Mouse (Mus musculus) liver, embryonic 11.5 days (tissue): ENCODE data around the gene Samd7. TPM values are rescaled to one million over a fixed set of nuclear protein-coding genes. Genes with fewer than 3 reads are reported as not detected.
A peak's percentile ranks its signal among the peaks of the same experiment; 100 is the strongest.
"Not testable (repeated sequence)": the region's sequence is repeated elsewhere in the genome, so short reads cannot be mapped to it uniquely, and the experiment has no call there.

Experiments used
- ATAC-seq: fragments of 200-750 bp; cut with Nextera tagmentation; replicated peaks from 2 replicates; pipeline ENCODE4 v1.8.0; 2017; ENCODE audit warnings: moderate number of reproducible peaks, mild to moderate bottlenecking, moderate TSS enrichment, moderate library complexity; ENCODE audit not compliant: low FRiP score
- DNase-seq: peaks from one replicate; pipeline ENCODE4 v3.0.0-alpha.2; 2017; ENCODE audit warnings: low spot score
- H3K27ac ChIP-seq: fragments of 300-500 bp; sonication (generic); 2 replicates; pipeline ENCODE4 v1.5.1; 2014; ENCODE audit warnings: mild to moderate bottlenecking, low read depth, low read length, control low read depth
- H3K27me3 ChIP-seq: fragments of 300-500 bp; sonication (generic); replicated peaks from 2 replicates; pipeline ENCODE4 v1.6.1; 2014; ENCODE audit warnings: low read length, mixed read lengths; ENCODE audit not compliant: control insufficient read depth, insufficient read depth
- H3K36me3 ChIP-seq: fragments of 300-500 bp; sonication (generic); 2 replicates; pipeline ENCODE4 v1.6.1; 2014; ENCODE audit warnings: mild to moderate bottlenecking, low read length, moderate library complexity, mixed read lengths; ENCODE audit not compliant: control insufficient read depth, insufficient read depth
- H3K4me1 ChIP-seq: fragments of 300-500 bp; sonication (generic); replicated peaks from 2 replicates; pipeline ENCODE4 v1.6.1; 2014; ENCODE audit warnings: low read length, mixed read lengths; ENCODE audit not compliant: control insufficient read depth, insufficient read depth
- H3K4me2 ChIP-seq: fragments of 300-500 bp; sonication (generic); 2 replicates; pipeline ENCODE4 v1.6.1; 2014; ENCODE audit warnings: mild to moderate bottlenecking, control low read depth, moderate library complexity
- H3K4me3 ChIP-seq: fragments of 300-500 bp; sonication (generic); 2 replicates; pipeline ENCODE4 v1.5.1; 2014; ENCODE audit warnings: low read depth, low read length, control low read depth
- H3K9ac ChIP-seq: fragments of 300-500 bp; sonication (generic); 2 replicates; pipeline ENCODE4 v1.6.1; 2014; ENCODE audit warnings: low read depth, low read length, control low read depth
- H3K9me3 ChIP-seq: fragments of 300-500 bp; sonication (generic); 2 replicates; pipeline ENCODE4 v1.6.1; 2016; ENCODE audit warnings: low read length, inconsistent platforms, mixed read lengths; ENCODE audit not compliant: control insufficient read depth
- WGBS: fragments of 180-500 bp; shearing (Covaris S2); extraction: QIAGEN DNeasy Blood & Tissue Kit; methylation state at CpG from one replicate; pipeline ENCODE4 v1.1.7; 2014; 5-methylcytosine and 5-hydroxymethylcytosine counted together
- polyA plus RNA-seq: library from polyadenylated mRNA; unstranded; fragments of >200 nt; fragmentation: Nextera tagmentation; extraction: Ambion mirVana; gene quantifications from 2 replicates; pipeline ENCODE4 v1.2.1, GENCODE M21; 2014

The Samd7 gene
- not detected in 2 replicates for polyA plus RNA-seq

DNA sequence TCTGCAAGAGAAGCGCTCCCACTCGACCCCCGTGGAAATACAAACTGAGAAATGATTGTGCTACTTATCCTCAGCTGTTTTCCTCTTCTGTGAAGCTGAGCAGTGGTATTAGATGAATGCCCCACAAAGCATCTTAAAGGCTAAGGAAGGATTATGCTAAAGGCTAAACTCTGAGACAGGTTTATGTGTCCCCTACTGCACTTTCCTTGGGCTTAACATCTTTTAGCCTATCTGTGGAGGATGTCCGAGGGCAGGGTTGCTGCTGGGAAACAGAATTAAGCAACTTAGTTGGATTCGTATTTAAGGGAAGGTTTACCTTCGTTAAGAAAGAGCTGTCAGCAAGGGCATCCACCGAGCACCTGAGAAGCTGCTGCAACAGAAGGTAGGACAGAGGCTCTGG, at the start of gene Samd7:
Samd7 (plus strand) TSS at position 288 of the 400 bp plus-strand sequence.
- whole genome bisulfite sequencing, result 78% methylated on average over 7 of the region's 7 CpGs
- ATAC-seq (no peak), DNase-seq (no peak)
- Histone ChIP-seq H3K36me3 (no peaks in the 10 kb centered on the region), H3K27ac (no peak within 1 kb of the TSS), H3K27me3 (no peaks in the 10 kb centered on the region), H3K4me2 (no peak within 1 kb of the TSS), H3K4me3 (no peak within 1 kb of the TSS), H3K4me1 (no peaks in the 10 kb centered on the region), H3K9me3 (no peaks in the 10 kb centered on the region), H3K9ac (no peak within 1 kb of the TSS)

- no peaks in the 10 kb centered on the region for H3K9me3 ChIP-seq
- no peak for DNase-seq
- H3K4me2 ChIP-seq, result no peak overlapping the region
- no peak overlapping the region for H3K27ac ChIP-seq
- H3K27me3 ChIP-seq, result no peaks in the 10 kb centered on the region
- H3K9ac ChIP-seq, result no peak overlapping the region
- H3K4me3 ChIP-seq, result no peak overlapping the region
- no peaks in the 10 kb centered on the region for H3K4me1 ChIP-seq
- WGBS, result 19% methylated on average over 2 of the region's 2 CpGs
- no peaks in the 10 kb centered on the region for H3K36me3 ChIP-seq
- no peak for ATAC-seq
Measured at GRCm38 (mm10) chr3:30696346-30696745, 49.7 kb upstream of the Samd7 start.

- DNase-seq, result no peak
- 72% methylated on average over 4 of the region's 4 CpGs for whole genome bisulfite sequencing
- Histone ChIP-seq H3K36me3 (no peaks in the 10 kb centered on the region), H3K27ac (no peak overlapping the region), H3K4me1 (no peaks in the 10 kb centered on the region), H3K4me2 (no peak overlapping the region), H3K9ac (no peak overlapping the region), H3K27me3 (no peaks in the 10 kb centered on the region), H3K9me3 (no peaks in the 10 kb centered on the region), H3K4me3 (no peak overlapping the region)
- no peak for ATAC-seq
Measured at GRCm38 (mm10) chr3:30697891-30698290, 48.2 kb upstream of the Samd7 start.

GRCm38 (mm10) chr3:30699711-30700505, 46.2 kb upstream of the Samd7 start, which contains the start of gene Lrrc31:
Lrrc31 (minus strand) TSS chr3:30699843.
- not testable (repeated sequence) for H3K27ac ChIP-seq, H3K9me3 ChIP-seq, H3K4me3 ChIP-seq, H3K9ac ChIP-seq, H3K27me3 ChIP-seq, H3K4me2 ChIP-seq, DNase-seq, H3K4me1 ChIP-seq, ATAC-seq, H3K36me3 ChIP-seq
- WGBS, result 81% methylated on average over 6 of the region's 6 CpGs

DNA sequence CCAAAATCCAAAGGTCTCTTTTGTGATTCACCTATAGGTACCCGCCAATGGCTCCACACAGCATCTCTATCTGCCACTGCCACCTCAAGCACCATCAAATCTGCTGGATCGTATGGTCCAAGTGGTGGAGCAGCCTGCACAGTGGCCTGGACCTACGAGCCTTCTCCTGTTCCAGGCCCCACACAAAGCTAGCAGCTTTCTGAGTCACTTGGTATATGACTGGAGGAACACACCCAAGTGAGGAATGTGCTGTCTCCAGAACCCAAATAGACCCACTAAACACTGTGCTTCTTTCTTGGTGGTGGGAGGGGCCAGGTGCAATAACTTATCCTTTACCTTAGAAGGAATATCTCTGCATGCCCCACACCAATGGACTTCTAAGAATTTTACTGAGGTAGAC, 40.1 kb upstream of the Samd7 start:
- H3K4me3 ChIP-seq, result no peak overlapping the region
- no peaks in the 10 kb centered on the region; the same call in 1 of the 2 replicates for H3K4me1 ChIP-seq
- DNase-seq (no peak), ATAC-seq (no peak)
- no peak overlapping the region for H3K9ac ChIP-seq
- WGBS, result 75% methylated on average over 3 of the region's 3 CpGs
- H3K36me3 ChIP-seq, result no peaks in the 10 kb centered on the region
- no peak overlapping the region for H3K27ac ChIP-seq
- no peaks in the 10 kb centered on the region for H3K9me3 ChIP-seq
- no peaks in the 10 kb centered on the region for H3K27me3 ChIP-seq
- no peak overlapping the region for H3K4me2 ChIP-seq

GRCm38 (mm10) chr3:30706614-30707276, 39.3 kb upstream of the Samd7 start:
- Histone ChIP-seq H3K9ac (no peak overlapping the region), H3K4me2 (no peak overlapping the region), H3K4me3 (no peak overlapping the region), H3K4me1 (no peaks in the 10 kb centered on the region; the same call in 1 of the 2 replicates), H3K27me3 (no peaks in the 10 kb centered on the region), H3K27ac (no peak overlapping the region), H3K9me3 (no peaks in the 10 kb centered on the region), H3K36me3 (no peaks in the 10 kb centered on the region)
- ATAC-seq, result peak; percentile 57; the same call in 1 of the 2 replicates
- no peak for DNase-seq
- WGBS, result 45% methylated on average over 4 of the region's 4 CpGs

DNA sequence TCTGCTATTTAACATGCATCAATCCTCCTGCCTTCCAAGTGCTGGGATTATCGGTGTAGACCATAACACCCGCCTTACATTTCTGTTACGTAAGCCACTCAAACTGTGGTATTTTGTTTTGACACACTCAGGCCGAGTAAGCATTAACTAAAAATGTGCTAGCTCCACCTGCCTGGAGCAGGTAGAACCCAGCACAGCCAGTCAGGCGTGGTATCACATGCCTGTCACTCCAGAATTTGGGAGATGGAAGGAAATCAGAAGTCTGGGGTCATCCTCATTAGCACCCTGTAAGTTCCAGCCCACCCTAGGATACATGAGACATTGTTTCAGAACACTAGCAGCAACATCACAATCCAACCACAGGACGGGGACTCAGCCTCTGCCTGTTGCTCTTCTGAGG, 35.9 kb upstream of the Samd7 start:
- ATAC-seq (no peak), DNase-seq (no peak)
- no peaks in the 10 kb centered on the region; the same call in 1 of the 2 replicates for H3K4me1 ChIP-seq
- WGBS, result 75% methylated on average over 6 of the region's 6 CpGs
- no peaks in the 10 kb centered on the region for H3K36me3 ChIP-seq
- no peak overlapping the region for H3K4me3 ChIP-seq
- no peak overlapping the region for H3K4me2 ChIP-seq
- no peak overlapping the region for H3K27ac ChIP-seq
- H3K27me3 ChIP-seq, result no peaks in the 10 kb centered on the region
- no peaks in the 10 kb centered on the region for H3K9me3 ChIP-seq
- no peak overlapping the region for H3K9ac ChIP-seq

GRCm38 (mm10) chr3:30713334-30713733, 32.8 kb upstream of the Samd7 start:
- no peaks in the 10 kb centered on the region for H3K27me3 ChIP-seq
- H3K4me2 ChIP-seq, result no peak overlapping the region
- H3K4me3 ChIP-seq, result no peak overlapping the region
- H3K9ac ChIP-seq, result no peak overlapping the region
- 88% methylated on average over 1 of the region's 1 CpGs for WGBS
- no peaks in the 10 kb centered on the region for H3K9me3 ChIP-seq
- no peaks in the 10 kb centered on the region for H3K36me3 ChIP-seq
- H3K27ac ChIP-seq, result no peak overlapping the region
- H3K4me1 ChIP-seq, result no peaks in the 10 kb centered on the region
- ATAC-seq, result no peak
- no peak for DNase-seq
